Mouse (Mus musculus) intestine, postnatal 0 days (tissue): ENCODE measurements around the gene Dact1. TPM values are rescaled to one million over a fixed set of nuclear protein-coding genes. Genes with fewer than 3 reads are reported as not detected.

Experiments used
- ATAC-seq: fragments of 200-750 bp; cut with Nextera tagmentation; 2 replicates; pipeline ENCODE4 v1.8.0; 2017; ENCODE audit warnings: mild to moderate bottlenecking, moderate TSS enrichment, moderate library complexity
- H3K27ac ChIP-seq: fragments of 300-500 bp; sonication (generic); 2 replicates; pipeline ENCODE4 v1.5.1; 2014; ENCODE audit warnings: mild to moderate bottlenecking, low read depth, low read length, moderate library complexity
- H3K27me3 ChIP-seq: fragments of 300-500 bp; sonication (generic); replicated peaks from 2 replicates; pipeline ENCODE4 v1.6.1; 2014; ENCODE audit warnings: low read length, mixed read lengths; ENCODE audit not compliant: control insufficient read depth, insufficient read depth
- H3K36me3 ChIP-seq: fragments of 300-500 bp; sonication (generic); 2 replicates; pipeline ENCODE4 v1.6.1; 2014; ENCODE audit warnings: mild to moderate bottlenecking, moderate library complexity; ENCODE audit not compliant: control insufficient read depth, insufficient read depth
- H3K4me1 ChIP-seq: fragments of 300-500 bp; sonication (generic); replicated peaks from 2 replicates; pipeline ENCODE4 v1.6.1; 2014; ENCODE audit warnings: antibody characterized with exemption, low read length, mixed read lengths; ENCODE audit not compliant: control insufficient read depth, insufficient read depth
- H3K4me2 ChIP-seq: fragments of 300-500 bp; sonication (generic); replicated peaks from 2 replicates; pipeline ENCODE4 v1.6.1; 2014; ENCODE audit warnings: low read depth, mild to moderate bottlenecking, moderate library complexity
- H3K4me3 ChIP-seq: fragments of 300-500 bp; sonication (generic); 2 replicates; pipeline ENCODE4 v1.5.1; 2014; ENCODE audit warnings: low read depth, low read length
- H3K9ac ChIP-seq: fragments of 300-500 bp; sonication (generic); 2 replicates; pipeline ENCODE4 v1.6.1; 2014; ENCODE audit warnings: mild to moderate bottlenecking, low read depth, low read length
- H3K9me3 ChIP-seq: fragments of 300-500 bp; sonication (generic); 2 replicates; pipeline ENCODE4 v1.6.1; 2016; ENCODE audit warnings: mixed run types; ENCODE audit not compliant: control insufficient read depth
- CTCF ChIP-seq: sonication (generic); IDR thresholded peaks from 2 replicates; pipeline ENCODE4 v1.5.1; 2016; ENCODE audit warnings: low read depth, mild to moderate bottlenecking, control low read depth, antibody characterized with exemption, moderate library complexity
- WGBS: fragments of 180-500 bp; shearing (Covaris S2); extraction: QIAGEN DNeasy Blood & Tissue Kit; methylation state at CpG from one replicate; pipeline ENCODE4 v1.1.7; 2014; 5-methylcytosine and 5-hydroxymethylcytosine counted together
- polyA plus RNA-seq: library from polyadenylated mRNA; unstranded; fragments of >200 nt; fragmentation: Nextera tagmentation; extraction: Ambion mirVana; gene quantifications from 2 replicates; pipeline ENCODE4 v1.2.1, GENCODE M21; 2015

The Dact1 gene
- polyA plus RNA-seq, 1 experiment from 2014 or later, result 5.1 TPM

DNA sequence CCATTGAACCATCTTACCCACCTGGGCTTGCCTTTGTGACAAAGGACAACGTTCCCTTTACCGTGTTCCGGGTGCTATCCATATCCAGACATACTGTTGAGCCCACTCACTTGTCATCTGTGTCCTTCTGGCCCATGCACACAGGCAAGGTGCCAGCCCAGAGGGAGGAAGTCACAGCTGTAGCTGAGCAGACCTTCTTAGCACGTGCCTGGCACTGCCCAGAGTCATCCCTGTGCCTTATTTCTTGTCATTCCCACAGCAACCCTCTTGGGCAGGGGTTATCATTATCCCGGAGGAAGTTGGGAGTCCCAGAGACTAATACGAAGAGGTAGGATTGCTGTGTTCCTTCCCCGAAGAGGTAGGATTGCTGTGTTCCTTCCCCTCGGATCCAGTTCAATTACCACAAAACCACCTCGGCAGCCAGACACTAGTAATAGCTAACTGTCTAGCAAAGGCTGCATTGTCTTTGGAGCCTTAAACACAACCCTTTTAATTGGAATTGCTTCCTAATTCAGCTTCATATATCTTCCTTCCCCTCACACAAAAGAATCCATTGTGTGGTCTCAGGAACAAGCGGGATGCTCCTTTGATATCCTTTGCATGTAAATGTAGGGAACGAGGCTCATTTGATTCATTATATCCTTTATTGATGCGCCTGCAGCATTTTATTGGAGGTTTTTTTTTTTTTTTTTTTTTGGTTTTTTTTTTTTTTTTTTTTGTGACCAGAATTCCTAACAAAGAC lies 30.0 kb upstream of the Dact1 start:
- Histone ChIP-seq H3K27me3 (no peaks in the 10 kb centered on the region), H3K4me1 (no peaks in the 10 kb centered on the region), H3K9me3 (no peaks in the 10 kb centered on the region), H3K4me2 (no peak overlapping the region), H3K36me3 (no peaks in the 10 kb centered on the region), H3K9ac (no peak overlapping the region), H3K4me3 (no peak overlapping the region), H3K27ac (no peak overlapping the region)
- no peak for ATAC-seq
- 78% methylated on average over 12 of the region's 12 CpGs for WGBS
- TF ChIP-seq CTCF, result no peak

- Histone ChIP-seq H3K4me3 (no peak overlapping the region), H3K9me3 (no peaks in the 10 kb centered on the region), H3K9ac (no peak overlapping the region), H3K4me2 (no peak overlapping the region), H3K27me3 (no peaks in the 10 kb centered on the region), H3K36me3 (no peaks in the 10 kb centered on the region), H3K4me1 (no peaks in the 10 kb centered on the region), H3K27ac (no peak overlapping the region)
- no peak for TF ChIP-seq CTCF
- WGBS, result 77% methylated on average over 12 of the region's 12 CpGs
- ATAC-seq, result no peak
Observed at GRCm38 (mm10) chr12:71281201-71281768, 28.4 kb upstream of the Dact1 start.

GRCm38 (mm10) chr12:71285399-71285798 lies 24.3 kb upstream of the Dact1 start:
- no peak for ATAC-seq
- no peaks in the 10 kb centered on the region for H3K36me3 ChIP-seq
- H3K4me2 ChIP-seq, result no peak overlapping the region
- H3K9me3 ChIP-seq, result no peaks in the 10 kb centered on the region
- H3K4me1 ChIP-seq, result no peaks in the 10 kb centered on the region
- no peak overlapping the region for H3K9ac ChIP-seq
- no peak overlapping the region for H3K4me3 ChIP-seq
- H3K27me3 ChIP-seq, result no peaks in the 10 kb centered on the region
- TF ChIP-seq CTCF, result no peak
- H3K27ac ChIP-seq, result no peak overlapping the region

DNA sequence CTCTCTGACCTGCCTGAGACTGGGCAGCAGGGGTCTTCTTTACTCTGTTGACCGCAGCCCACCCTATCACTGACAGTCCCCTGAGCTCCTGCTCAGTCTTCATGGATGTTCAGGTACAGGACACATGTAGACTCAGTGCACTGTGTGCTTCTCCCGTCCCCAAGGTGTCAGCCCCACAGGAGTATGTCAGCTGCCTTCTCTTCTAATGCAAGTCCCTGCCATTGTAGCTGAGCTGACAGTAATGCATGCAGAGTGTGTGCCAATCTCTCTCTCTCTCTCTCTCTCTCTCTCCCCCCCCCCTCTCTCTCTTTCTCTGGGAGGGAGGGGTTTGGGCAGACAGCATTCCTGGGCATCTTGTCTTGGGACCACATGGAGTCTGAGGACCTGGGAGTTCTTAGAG lies 19.2 kb upstream of the Dact1 start:
- H3K27me3 ChIP-seq, result no peaks in the 10 kb centered on the region
- no peak overlapping the region for H3K4me3 ChIP-seq
- H3K36me3 ChIP-seq, result no peaks in the 10 kb centered on the region
- 68% methylated on average over 2 of the region's 2 CpGs for WGBS
- H3K27ac ChIP-seq, result no peak overlapping the region
- H3K9ac ChIP-seq, result no peak overlapping the region
- no peaks in the 10 kb centered on the region for H3K4me1 ChIP-seq
- no peaks in the 10 kb centered on the region for H3K9me3 ChIP-seq
- no peak for TF ChIP-seq CTCF
- no peak for ATAC-seq
- H3K4me2 ChIP-seq, result no peak overlapping the region

- no peaks in the 10 kb centered on the region for H3K36me3 ChIP-seq
- no peaks in the 10 kb centered on the region for H3K27me3 ChIP-seq
- no peak overlapping the region for H3K9ac ChIP-seq
- no peak overlapping the region for H3K4me3 ChIP-seq
- peak overlapping the region; percentile 48 for H3K4me2 ChIP-seq
- no peak for ATAC-seq
- 40% methylated on average over 22 of the region's 22 CpGs for WGBS
- no peak for TF ChIP-seq CTCF
- no peaks in the 10 kb centered on the region for H3K9me3 ChIP-seq
- no peak overlapping the region for H3K27ac ChIP-seq
- H3K4me1 ChIP-seq, result no peaks in the 10 kb centered on the region
Observed at GRCm38 (mm10) chr12:71293960-71294942, 15.4 kb upstream of the Dact1 start.
